Mouse (Mus musculus) cerebellum, postnatal 14 days (tissue): ENCODE data around the gene Dpyd.

Source experiments
- DNase-seq, 2 experiments: peaks; one replicate each; pipeline ENCODE4 v3.0.0; 2021; ENCODE audit warnings: mixed read lengths in 2 of 2

Dpyd gene

GRCm38 (mm10) chr3:119368931-119369330 lies 807.0 kb downstream of the Dpyd start:
- DNase-seq: peak; percentile 48 to 69

- DNase-seq: no peak
Measured at GRCm38 (mm10) chr3:119381119-119381518, 819.2 kb downstream of the Dpyd start.

GRCm38 (mm10) chr3:119382395-119382794 lies 820.5 kb downstream of the Dpyd start:
- no peak for DNase-seq

- peak; percentile 37 to 58 for DNase-seq
Measured at GRCm38 (mm10) chr3:119387332-119388105, 825.6 kb downstream of the Dpyd start.

GRCm38 (mm10) chr3:119397205-119397604 lies 835.3 kb downstream of the Dpyd start:
- no peak for DNase-seq

GRCm38 (mm10) chr3:119402836-119403728 lies 841.2 kb downstream of the Dpyd start:
- DNase-seq: no peak

GRCm38 (mm10) chr3:119419087-119419709 lies 857.3 kb downstream of the Dpyd start:
- peak; percentile 11 to 20 for DNase-seq

- DNase-seq: peak; percentile 13 to 22
Measured at GRCm38 (mm10) chr3:119419745-119420144, 857.8 kb downstream of the Dpyd start.

GRCm38 (mm10) chr3:119431339-119431738 lies 869.4 kb downstream of the Dpyd start:
- DNase-seq: no peak

- DNase-seq: no peak
Measured at GRCm38 (mm10) chr3:119431757-119432156, 869.8 kb downstream of the Dpyd start.

- DNase-seq: no peak
Measured at GRCm38 (mm10) chr3:119447559-119447958, 885.6 kb downstream of the Dpyd start.

- DNase-seq: no peak
Measured at GRCm38 (mm10) chr3:119464073-119464472, 902.1 kb downstream of the Dpyd start.

GRCm38 (mm10) chr3:119464479-119464878 lies 902.5 kb downstream of the Dpyd start:
- no peak for DNase-seq

- DNase-seq: peak; percentile 53 to 64
Measured at GRCm38 (mm10) chr3:119467723-119468122, 905.8 kb downstream of the Dpyd start.
